Mouse (Mus musculus) MEL (cell line): ENCODE data around the gene Msrb2. TPM values are rescaled to one million over a fixed set of nuclear protein-coding genes. Genes with fewer than 3 reads are reported as not detected.

Source experiments
- DNase-seq: peaks from one replicate; pipeline ENCODE4 v3.0.0; 2011; ENCODE audit warnings: low read depth, low spot score
- H3K27ac ChIP-seq: 2 replicates; pipeline ENCODE4 v1.5.1; 2012; ENCODE audit warnings: low read depth, mild to moderate bottlenecking, control low read depth, low read length, moderate library complexity; ENCODE audit not compliant: control insufficient read depth
- H3K27me3 ChIP-seq, 2 experiments: fragments of 150-350 bp in 1 of 2; sonication (generic) in 1 of 2; 2 replicates each; pipeline ENCODE4 v1.6.1; 2012; ENCODE audit warnings: low read length in 2 of 2, mild to moderate bottlenecking in 2 of 2, improper control_type of control experiment in 1 of 2, moderate library complexity in 1 of 2; ENCODE audit not compliant: insufficient read depth in 2 of 2, control insufficient read depth in 1 of 2
- H3K36me3 ChIP-seq, 2 experiments: 2 replicates each; pipeline ENCODE4 v1.6.1; 2012 to 2014; ENCODE audit warnings: low read length in 2 of 2, improper control_type of control experiment in 1 of 2, inconsistent platforms in 1 of 2, mild to moderate bottlenecking in 1 of 2; ENCODE audit not compliant: insufficient read depth in 2 of 2, control insufficient read depth in 1 of 2
- H3K4me1 ChIP-seq, 2 experiments: fragments of 150-350 bp in 1 of 2; sonication (generic) in 1 of 2; 2 replicates each; pipeline ENCODE4 v1.6.1; 2012; ENCODE audit warnings: low read length in 2 of 2, improper control_type of control experiment in 1 of 2, mild to moderate bottlenecking in 1 of 2; ENCODE audit not compliant: insufficient read depth in 2 of 2, control insufficient read depth in 1 of 2
- H3K4me3 ChIP-seq, 2 experiments: fragments of 150-350 bp in 1 of 2; sonication (generic) in 1 of 2; 2 replicates each; pipeline ENCODE4 v1.5.1; 2012; ENCODE audit warnings: low read depth in 2 of 2, low read length in 2 of 2, mild to moderate bottlenecking in 2 of 2, moderate library complexity in 2 of 2, control low read depth in 1 of 2, improper control_type of control experiment in 1 of 2; ENCODE audit not compliant: control insufficient read depth in 1 of 2, insufficient read depth in 1 of 2
- H3K79me2 ChIP-seq: 2 replicates; pipeline ENCODE4 v1.6.1; 2012; ENCODE audit warnings: mild to moderate bottlenecking, low read length, moderate library complexity; ENCODE audit not compliant: control insufficient read depth, poor library complexity, insufficient read depth
- H3K9ac ChIP-seq: 2 replicates; pipeline ENCODE4 v1.6.1; 2012; ENCODE audit warnings: low read depth, mild to moderate bottlenecking, control low read depth, low read length, moderate library complexity; ENCODE audit not compliant: control insufficient read depth, poor library complexity, severe bottlenecking
- H3K9me3 ChIP-seq: fragments of 150-350 bp; sonication (generic); replicated peaks from 2 replicates; pipeline ENCODE4 v1.6.1; 2012; ENCODE audit warnings: mild to moderate bottlenecking, low read length, improper control_type of control experiment, moderate library complexity; ENCODE audit not compliant: insufficient read depth
- BHLHE40 ChIP-seq: IDR thresholded peaks from 2 replicates; pipeline ENCODE4 v1.6.1; 2012; ENCODE audit warnings: low read depth, mild to moderate bottlenecking, inconsistent platforms, low read length, improper control_type of control experiment, borderline replicate concordance
- CTCF ChIP-seq, 3 experiments: IDR thresholded peaks in 2 of 3; conservative IDR thresholded peaks in 1 of 3; 2 replicates each; pipeline ENCODE4 v1.5.1; 2011 to 2012; ENCODE audit warnings: low read length in 3 of 3, low read depth in 2 of 3, mild to moderate bottlenecking in 2 of 3, improper control_type of control experiment in 1 of 3, inconsistent platforms in 1 of 3, mixed read lengths in 1 of 3, moderate library complexity in 1 of 3; ENCODE audit not compliant: control insufficient read depth in 1 of 3, insufficient read depth in 1 of 3, poor library complexity in 1 of 3, severe bottlenecking in 1 of 3
- E2F4 ChIP-seq: IDR thresholded peaks from 2 replicates; pipeline ENCODE4 v1.6.1; 2011; ENCODE audit warnings: low read depth, low read length, improper control_type of control experiment, borderline replicate concordance
- ETS1 ChIP-seq: IDR thresholded peaks from 2 replicates; pipeline ENCODE4 v1.6.1; 2012; ENCODE audit warnings: low read depth, mild to moderate bottlenecking, inconsistent platforms, low read length, improper control_type of control experiment, moderate library complexity
- GABPA ChIP-seq: IDR thresholded peaks from 2 replicates; pipeline ENCODE4 v1.6.1; 2012; ENCODE audit warnings: low read depth, mild to moderate bottlenecking, inconsistent platforms, low read length, improper control_type of control experiment, moderate library complexity
- HCFC1 ChIP-seq: IDR thresholded peaks from 2 replicates; pipeline ENCODE4 v1.6.1; 2012; ENCODE audit warnings: low read depth, mild to moderate bottlenecking, inconsistent platforms, low read length, improper control_type of control experiment, moderate library complexity
- KAT2A ChIP-seq: conservative IDR thresholded peaks from 2 replicates; pipeline ENCODE4 v1.6.1; 2012; ENCODE audit warnings: low read depth, low read length, improper control_type of control experiment, inconsistent platforms
- MAFK ChIP-seq: IDR thresholded peaks from 2 replicates; pipeline ENCODE4 v1.6.1; 2011; ENCODE audit warnings: low read depth, mild to moderate bottlenecking, low read length, improper control_type of control experiment, borderline replicate concordance
- MAX ChIP-seq: IDR thresholded peaks from 2 replicates; pipeline ENCODE4 v1.6.1; 2011; ENCODE audit warnings: low read length, improper control_type of control experiment
- MAZ ChIP-seq: IDR thresholded peaks from 2 replicates; pipeline ENCODE4 v1.6.1; 2012; ENCODE audit warnings: low read depth, mild to moderate bottlenecking, inconsistent platforms, low read length, improper control_type of control experiment
- MYC ChIP-seq: IDR thresholded peaks from 2 replicates; pipeline ENCODE4 v1.6.1; 2011; ENCODE audit warnings: low read depth, mild to moderate bottlenecking, low read length, improper control_type of control experiment, moderate library complexity
- NRF1 ChIP-seq: IDR thresholded peaks from 2 replicates; pipeline ENCODE4 v1.6.1; 2014; ENCODE audit warnings: low read depth, mild to moderate bottlenecking, inconsistent platforms, low read length, improper control_type of control experiment, moderate library complexity; ENCODE audit not compliant: poor library complexity, insufficient read depth, severe bottlenecking
- POLR2AphosphoS2 ChIP-seq: IDR thresholded peaks from 2 replicates; pipeline ENCODE4 v1.6.1; 2011; ENCODE audit warnings: low read length, improper control_type of control experiment
- POLR2AphosphoS5 ChIP-seq: IDR thresholded peaks from 2 replicates; pipeline ENCODE4 v1.6.1; 2012; ENCODE audit warnings: low read depth, borderline replicate concordance, mild to moderate bottlenecking, inconsistent platforms, low read length, moderate library complexity, mixed read lengths
- SIN3A ChIP-seq: IDR thresholded peaks from 2 replicates; pipeline ENCODE4 v1.6.1; 2012; ENCODE audit warnings: low read length, improper control_type of control experiment, inconsistent platforms
- SMC3 ChIP-seq: IDR thresholded peaks from 2 replicates; pipeline ENCODE4 v1.6.1; 2011; ENCODE audit warnings: low read depth, low read length, improper control_type of control experiment
- TAL1 ChIP-seq: IDR thresholded peaks from 2 replicates; pipeline ENCODE4 v1.6.1; 2012; ENCODE audit warnings: mild to moderate bottlenecking, inconsistent platforms, low read length, moderate library complexity, mixed read lengths
- TBP ChIP-seq: IDR thresholded peaks from 2 replicates; pipeline ENCODE4 v1.8.0; 2011; ENCODE audit warnings: low read depth, low read length, improper control_type of control experiment
- TCF12 ChIP-seq: IDR thresholded peaks from 2 replicates; pipeline ENCODE4 v1.6.1; 2014; ENCODE audit warnings: low read depth, mild to moderate bottlenecking, inconsistent platforms, low read length, improper control_type of control experiment, moderate library complexity
- ZC3H11A ChIP-seq: IDR thresholded peaks from 2 replicates; pipeline ENCODE4 v1.6.1; 2012; ENCODE audit warnings: low read depth, mild to moderate bottlenecking, inconsistent platforms, low read length, improper control_type of control experiment
- ZKSCAN1 ChIP-seq: IDR thresholded peaks from 2 replicates; pipeline ENCODE4 v1.6.1; 2012; ENCODE audit warnings: low read depth, mild to moderate bottlenecking, inconsistent platforms, low read length, improper control_type of control experiment, moderate library complexity
- ZMIZ1 ChIP-seq: IDR thresholded peaks from 2 replicates; pipeline ENCODE4 v1.6.1; 2012; ENCODE audit warnings: low read depth, mild to moderate bottlenecking, inconsistent platforms, low read length, improper control_type of control experiment, moderate library complexity
- ZNF384 ChIP-seq: IDR thresholded peaks from 2 replicates; pipeline ENCODE4 v1.6.1; 2012; ENCODE audit warnings: low read depth, mild to moderate bottlenecking, inconsistent platforms, low read length, improper control_type of control experiment
- polyA plus RNA-seq, 2 experiments: library from polyadenylated mRNA; stranded (reverse) in 1 of 2; unstranded in 1 of 2; fragments of >175 nt in 1 of 2; fragments of >200 nt in 1 of 2; gene quantifications; 2 replicates each; pipeline versions ENCODE4 v1.2.1 to v1.2.4; 2012; ENCODE audit warnings: low replicate concordance in 2 of 2, low read depth in 1 of 2; ENCODE audit not compliant: insufficient read length in 2 of 2, insufficient read depth in 1 of 2, missing spikeins in 1 of 2
- total RNA-seq: library from RNA; depleted of rRNA; stranded (reverse); fragments of 300-350 nt; gene quantifications from 2 replicates; pipeline ENCODE4 v1.2.3, GENCODE M21; 2012

Msrb2 gene
- total and polyA plus RNA-seq, 3 experiments: 14.8 to 18.2 TPM; not detected in 1

- no peaks in the 10 kb centered on the region for H3K27me3 ChIP-seq
- H3K36me3 ChIP-seq: no peaks in the 10 kb centered on the region
- no peaks in the 10 kb centered on the region for H3K4me1 ChIP-seq
- no peak for DNase-seq
- H3K9me3 ChIP-seq: no peaks in the 10 kb centered on the region
- H3K27ac ChIP-seq: no peak overlapping the region
- H3K4me3 ChIP-seq: no peak overlapping the region
- H3K9ac ChIP-seq: no peak overlapping the region
- TF ChIP-seq HCFC1: no peak
- no peak for TF ChIP-seq GABPA
- TF ChIP-seq ZNF384: no peak
- no peak for TF ChIP-seq KAT2A
- TF ChIP-seq MAFK: no peak
- TF ChIP-seq MYC: no peak
- no peak for TF ChIP-seq CTCF (IDR thresholded peaks at IDR 0.05 in 2 of 3, conservative IDR thresholded peaks at IDR 0.05 in 1 of 3; ENCODE audit: control insufficient read depth in 1 of 3, insufficient read depth in 1 of 3, low read depth in 2 of 3, low read length in 3 of 3, poor library complexity in 1 of 3, severe bottlenecking in 1 of 3)
- no peak for TF ChIP-seq TAL1
- no peak for TF ChIP-seq SMC3
- no peak for TF ChIP-seq ZMIZ1
- no peak for TF ChIP-seq TBP
- TF ChIP-seq MAX: no peak
- no peak for TF ChIP-seq MAZ
- TF ChIP-seq E2F4: no peak
- no peak for TF ChIP-seq ETS1
- TF ChIP-seq SIN3A: no peak
- no peak for TF ChIP-seq BHLHE40
- H3K79me2 ChIP-seq: no peaks in the 10 kb centered on the region
Observed at GRCm38 (mm10) chr2:19388329-19389103, 17.3 kb downstream of the Msrb2 start.

- H3K4me1 ChIP-seq: no peaks in the 10 kb centered on the region
- no peaks in the 10 kb centered on the region for H3K36me3 ChIP-seq
- H3K27ac ChIP-seq: no peak overlapping the region
- no peaks in the 10 kb centered on the region for H3K9me3 ChIP-seq
- TF ChIP-seq TBP (no peak), HCFC1 (no peak), SIN3A (no peak), POLR2AphosphoS2 (no peak), ZNF384 (no peak), NRF1 (no peak), ZMIZ1 (no peak), POLR2AphosphoS5 (no peak), MAX (no peak), ZC3H11A (no peak), ZKSCAN1 (no peak), TCF12 (no peak)
- DNase-seq: no peak
- no peaks in the 10 kb centered on the region for H3K79me2 ChIP-seq
- H3K27me3 ChIP-seq: no peaks in the 10 kb centered on the region
- H3K4me3 ChIP-seq: no peak overlapping the region
- H3K9ac ChIP-seq: no peak overlapping the region
Observed at GRCm38 (mm10) chr2:19390411-19391143, 19.3 kb downstream of the Msrb2 start.
